Mouse (Mus musculus) midbrain, embryonic 14.5 days (tissue): Measurements from ENCODE around the gene Gm5926. TPM values are rescaled to one million over a fixed set of nuclear protein-coding genes. Genes with fewer than 3 reads are reported as not detected.
"Not testable (repeated sequence)": the region's sequence is repeated elsewhere in the genome, so short reads cannot be mapped to it uniquely, and the experiment has no call there.

Experiments used
- ATAC-seq: fragments of 200-750 bp; cut with Nextera tagmentation; 2 replicates; pipeline ENCODE4 v1.8.0; 2017; ENCODE audit warnings: moderate number of reproducible peaks, moderate library complexity; ENCODE audit not compliant: low FRiP score, low TSS enrichment
- DNase-seq: peaks from one replicate; pipeline ENCODE4 v3.0.0-alpha.2; 2015
- H3K27ac ChIP-seq: fragments of 300-500 bp; sonication (generic); replicated peaks from 2 replicates; pipeline ENCODE4 v1.5.1; 2014; ENCODE audit warnings: mild to moderate bottlenecking, low read depth, low read length, moderate library complexity
- H3K27me3 ChIP-seq: fragments of 300-500 bp; sonication (generic); 2 replicates; pipeline ENCODE4 v1.6.1; 2014; ENCODE audit warnings: low read length, control low read depth, mixed read lengths; ENCODE audit not compliant: control insufficient read depth, insufficient read depth
- H3K36me3 ChIP-seq: fragments of 300-500 bp; sonication (generic); 2 replicates; pipeline ENCODE4 v1.6.1; 2014; ENCODE audit warnings: low read length, control low read depth; ENCODE audit not compliant: control insufficient read depth, insufficient read depth
- H3K4me1 ChIP-seq: fragments of 300-500 bp; sonication (generic); 2 replicates; pipeline ENCODE4 v1.6.1; 2014; ENCODE audit warnings: mild to moderate bottlenecking, antibody characterized with exemption, low read length, control low read depth; ENCODE audit not compliant: control insufficient read depth, insufficient read depth
- H3K4me2 ChIP-seq: fragments of 300-500 bp; sonication (generic); 2 replicates; pipeline ENCODE4 v1.6.1; 2014; ENCODE audit warnings: mild to moderate bottlenecking, low read length, moderate library complexity
- H3K4me3 ChIP-seq: fragments of 300-500 bp; sonication (generic); replicated peaks from 2 replicates; pipeline ENCODE4 v1.5.1; 2014; ENCODE audit warnings: low read depth, low read length
- H3K9ac ChIP-seq: fragments of 300-500 bp; sonication (generic); replicated peaks from 2 replicates; pipeline ENCODE4 v1.6.1; 2014; ENCODE audit warnings: mild to moderate bottlenecking, low read length, moderate library complexity
- H3K9me3 ChIP-seq: fragments of 300-500 bp; sonication (generic); 2 replicates; pipeline ENCODE4 v1.6.1; 2016; ENCODE audit warnings: low read length, control low read depth, mixed read lengths; ENCODE audit not compliant: control insufficient read depth
- WGBS: fragments of 180-500 bp; shearing (Covaris S2); extraction: QIAGEN DNeasy Blood & Tissue Kit; methylation state at CpG from one replicate; pipeline ENCODE4 v1.1.7; 2014; 5-methylcytosine and 5-hydroxymethylcytosine counted together
- polyA plus RNA-seq: library from polyadenylated mRNA; unstranded; fragments of >200 nt; fragmentation: Nextera tagmentation; extraction: Ambion mirVana; gene quantifications from 2 replicates; pipeline ENCODE4 v1.2.1, GENCODE M21; 2014

Gm5926 gene
- polyA plus RNA-seq = not detected in 2 replicates

DNA sequence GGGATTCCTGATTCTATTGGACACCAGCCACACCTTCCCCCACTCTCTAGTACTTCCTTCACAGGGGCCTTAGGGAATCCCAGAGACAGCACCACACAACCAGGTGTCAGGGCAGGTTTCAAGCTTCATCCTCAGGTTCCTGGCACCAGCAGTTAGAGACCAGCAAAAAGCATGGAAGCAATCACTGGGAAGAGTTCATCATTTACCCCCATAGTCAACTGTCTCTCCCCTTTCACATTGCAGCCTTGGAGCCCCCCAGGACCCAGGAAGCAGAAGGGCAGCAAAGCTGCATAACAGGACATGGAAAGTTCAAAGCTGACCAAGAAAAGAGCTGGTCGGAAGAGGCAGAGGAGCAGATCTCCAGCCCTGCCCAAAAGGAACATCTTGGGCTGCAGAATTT lies at the start of gene Gm5926:
Gene Gm5926, plus strand, starts transcription at position 301 of the 400 bp plus-strand sequence.
- no CpG with 5 or more reads among the region's 1 CpGs for WGBS
- H3K27ac ChIP-seq, H3K9me3 ChIP-seq, H3K4me1 ChIP-seq, H3K9ac ChIP-seq, H3K27me3 ChIP-seq, ATAC-seq, H3K4me2 ChIP-seq, H3K4me3 ChIP-seq, H3K36me3 ChIP-seq, DNase-seq: not testable (repeated sequence)

GRCm38 (mm10) chrX:32601008-32601407 lies 49.5 kb upstream of the Gm5926 start:
- H3K36me3 ChIP-seq, H3K4me1 ChIP-seq, H3K4me3 ChIP-seq, H3K9me3 ChIP-seq, DNase-seq, H3K9ac ChIP-seq, H3K27me3 ChIP-seq, H3K4me2 ChIP-seq, H3K27ac ChIP-seq, ATAC-seq: not testable (repeated sequence)
- WGBS = 90% methylated on average over 1 of the region's 2 CpGs

GRCm38 (mm10) chrX:32601425-32601824 lies 49.1 kb upstream of the Gm5926 start:
- not testable (repeated sequence) for H3K4me2 ChIP-seq, H3K9me3 ChIP-seq, H3K9ac ChIP-seq, DNase-seq, H3K27ac ChIP-seq, ATAC-seq, H3K4me1 ChIP-seq, H3K4me3 ChIP-seq, H3K36me3 ChIP-seq, H3K27me3 ChIP-seq
- 75% methylated on average over 3 of the region's 3 CpGs for WGBS

Other genes with a start within 250 kb of the Gm5926 start
- not detected in 2 replicates for gene Btbd35f1, start 90.7 kb upstream of the Gm5926 start, polyA plus RNA-seq
- gene Btbd35f21, start 75.4 kb downstream of the Gm5926 start, polyA plus RNA-seq = not detected in 2 replicates
- not detected in 2 replicates for gene Btbd35f30, start 243.9 kb downstream of the Gm5926 start, polyA plus RNA-seq